Mouse (Mus musculus) cortical plate, adult 2 months (tissue): ENCODE measurements around the gene Grin2b.
"Not testable (repeated sequence)": the region's sequence is repeated elsewhere in the genome, so short reads cannot be mapped to it uniquely, and the experiment has no call there.

Source experiments
- CTCF ChIP-seq: fragments of 200-500 bp; IDR thresholded peaks from 2 replicates; pipeline ENCODE4 v1.5.1; 2011; ENCODE audit warnings: mild to moderate bottlenecking, control low read depth, low read length; ENCODE audit not compliant: insufficient read depth; ENCODE audit errors: extremely low read depth
- POLR2A ChIP-seq: fragments of 200-500 bp; IDR thresholded peaks from 2 replicates; pipeline ENCODE4 v1.6.1; 2011; ENCODE audit warnings: mild to moderate bottlenecking, low read length, control low read depth; ENCODE audit not compliant: insufficient read depth; ENCODE audit errors: extremely low read depth

DNA sequence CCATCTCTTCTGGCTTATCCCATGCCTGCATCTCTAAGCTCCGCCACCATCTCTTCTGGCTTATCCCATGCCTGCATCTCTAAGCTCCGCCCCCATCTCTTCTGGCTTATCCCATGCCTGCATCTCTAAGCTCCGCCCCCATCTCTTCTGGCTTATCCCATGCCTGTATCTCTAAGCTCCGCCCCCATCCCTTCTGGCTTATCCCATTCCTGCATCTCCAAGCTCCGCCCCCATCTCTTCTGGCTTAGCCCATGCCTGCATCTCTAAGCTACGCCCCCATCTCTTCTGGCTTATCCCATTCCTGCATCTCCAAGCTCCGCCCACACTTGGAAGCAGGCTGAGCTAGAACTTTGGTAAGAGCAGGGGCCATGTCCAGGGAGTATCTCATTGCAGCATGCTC, 346.5 kb downstream of the Grin2b start:
- not testable (repeated sequence) for TF ChIP-seq POLR2A, CTCF
